Mouse (Mus musculus): ENCODE results near the gene Olfr907.

Olfr907 gene

GRCm38 (mm10) chr9:38495501-38495900 is at the start of gene Olfr907:
Gene Olfr907, plus strand, starts transcription at chr9:38495801.
- DNase-seq (ENCODE audit: low spot score), result no peak

GRCm38 (mm10) chr9:38447352-38447751 is 48.2 kb upstream of the Olfr907 start, which contains the start of gene Olfr902:
Gene Olfr902, plus strand, starts transcription at chr9:38447652.
- no peak for DNase-seq (ENCODE audit: low spot score)

DNA sequence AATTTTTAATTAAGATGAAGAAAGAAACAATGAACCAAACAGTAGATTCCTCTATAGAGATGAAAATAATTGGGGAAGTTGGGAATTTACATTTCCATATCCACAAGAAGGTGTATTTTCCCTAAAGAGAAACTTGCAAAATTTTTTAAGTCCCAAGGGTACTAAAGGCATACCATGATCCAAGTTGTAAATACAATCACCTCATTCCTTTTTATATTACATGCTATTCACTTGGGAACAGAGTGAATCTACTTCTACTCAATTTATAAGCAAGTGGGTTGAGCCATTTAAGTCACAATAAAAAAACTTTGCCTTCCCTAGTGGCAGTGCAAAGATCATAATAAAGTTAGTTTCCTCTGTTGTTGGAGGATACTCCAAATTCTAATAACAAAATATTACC is 32.8 kb upstream of the Olfr907 start, which contains the start of gene Olfr904:
Olfr904 (plus strand) TSS at position 301 of the 400 bp plus-strand sequence.
- DNase-seq (ENCODE audit: low spot score), result no peak

DNA sequence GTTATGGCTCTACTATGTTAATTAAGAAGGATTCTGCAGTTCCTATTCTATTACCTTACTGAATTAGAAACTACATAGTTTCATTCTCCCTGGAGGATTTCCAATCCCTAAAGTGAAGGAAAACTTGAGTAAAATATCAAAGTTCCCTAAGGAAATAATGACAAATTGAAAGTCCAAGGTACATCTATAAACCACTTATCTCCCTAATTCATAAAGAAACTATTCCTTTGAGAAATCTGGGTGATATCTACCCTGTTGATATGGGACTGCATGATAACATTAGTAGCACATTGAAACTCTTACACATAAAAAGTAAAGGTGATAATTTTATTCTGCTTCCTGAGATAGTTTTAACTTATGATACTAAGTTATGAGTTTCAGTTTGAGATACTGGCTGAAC is 24.8 kb upstream of the Olfr907 start, which contains the start of gene Olfr905:
Olfr905 (plus strand) TSS at position 301 of the 400 bp plus-strand sequence.
- DNase-seq (ENCODE audit: low spot score), result no peak

- no peak for DNase-seq (ENCODE audit: low spot score)
Measured at GRCm38 (mm10) chr9:38486785-38487184, 8.8 kb upstream of the Olfr907 start, which contains the start of gene Olfr906. Gene Olfr906, plus strand, starts transcription at chr9:38487085.

- DNase-seq (ENCODE audit: low spot score), result no peak
Measured at GRCm38 (mm10) chr9:38512353-38512752, 16.8 kb downstream of the Olfr907 start.

GRCm38 (mm10) chr9:38521280-38521679 is 25.7 kb downstream of the Olfr907 start, which contains the start of gene Olfr911-ps1:
Gene Olfr911-ps1, plus strand, starts transcription at chr9:38521580.
- DNase-seq (ENCODE audit: low spot score), result no peak

- no peak for DNase-seq (ENCODE audit: low spot score)
Measured at GRCm38 (mm10) chr9:38537549-38537948, 41.9 kb downstream of the Olfr907 start, which contains the start of gene Olfr910. Gene Olfr910, plus strand, starts transcription at chr9:38537849.
